Mouse (Mus musculus) brain, embryonic 14.5 days (tissue): ENCODE data around the gene Ager.

Experiments used
- CTCF ChIP-seq: fragments of 200-500 bp; IDR thresholded peaks from 2 replicates; pipeline ENCODE4 v1.5.1; 2012; ENCODE audit warnings: inconsistent platforms, mild to moderate bottlenecking, moderate library complexity, borderline replicate concordance; ENCODE audit not compliant: insufficient read depth, insufficient read length; ENCODE audit errors: extremely low read depth
- POLR2A ChIP-seq: fragments of 200-500 bp; IDR thresholded peaks from 2 replicates; pipeline ENCODE4 v1.6.1; 2012; ENCODE audit warnings: mild to moderate bottlenecking, inconsistent platforms, borderline replicate concordance; ENCODE audit not compliant: poor library complexity, insufficient read depth, insufficient read length, severe bottlenecking; ENCODE audit errors: extremely low read depth

DNA sequence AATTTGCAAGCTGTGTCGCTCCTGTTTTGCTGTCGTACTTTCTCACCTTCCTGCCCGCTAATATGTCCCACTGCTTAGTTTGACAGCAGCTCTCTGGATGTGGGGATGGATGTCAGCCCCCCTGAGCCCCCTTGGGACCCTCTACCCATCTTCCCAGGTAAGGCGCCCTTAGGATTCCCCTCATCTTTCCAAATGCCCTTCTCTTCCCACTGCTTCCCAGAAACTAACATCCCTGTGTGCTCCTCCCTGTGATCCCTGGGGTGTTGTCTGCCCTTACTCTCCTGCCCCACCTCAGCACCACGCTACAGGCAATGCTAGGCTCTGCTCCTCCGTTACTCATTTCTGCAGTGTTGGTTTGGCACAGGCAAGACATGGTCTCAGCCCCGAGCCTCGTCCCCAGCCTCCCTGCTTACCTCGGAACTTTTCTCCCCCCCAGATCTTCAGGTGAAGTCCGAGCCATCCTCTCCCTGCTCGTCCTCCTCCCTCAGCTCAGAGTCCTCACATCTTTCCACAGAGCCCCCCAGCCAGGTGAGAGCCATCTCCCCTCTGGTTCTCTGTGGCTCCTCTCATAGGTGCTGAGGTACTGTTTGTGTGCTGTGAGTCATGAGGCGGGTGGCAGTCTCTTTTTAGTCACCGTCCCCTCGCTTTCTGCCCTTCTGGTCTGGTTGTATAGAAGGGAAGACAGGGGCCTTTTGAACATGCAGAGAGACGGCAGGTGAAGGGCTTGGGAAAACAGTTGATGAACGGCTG is 50.7 kb downstream of the Ager start:
- TF ChIP-seq CTCF, result no peak
- TF ChIP-seq POLR2A, result no peak
